Mouse (Mus musculus): ENCODE measurements around the gene Nckap5l.

GRCm38 (mm10) chr15:99474576-99474926 lies 17.0 kb upstream of the Nckap5l start, which contains the start of gene Bcdin3d:
- TF ChIP-seq CTCF (IDR thresholded peaks at IDR 0.05) (peak; percentile 61), POLR2A (IDR thresholded peaks at IDR 0.05; ENCODE audit: insufficient read depth, low read depth, low read length) (peak; percentile 79), EP300 (IDR thresholded peaks at IDR 0.05; ENCODE audit: insufficient read depth, low read depth, low read length) (no peak)
